Mouse (Mus musculus) heart, postnatal 36 days (tissue): Measurements from ENCODE around the gene Tbl1xr1. TPM values are rescaled to one million over a fixed set of nuclear protein-coding genes. Genes with fewer than 3 reads are reported as not detected.

ENCODE experiments used
- DNase-seq, 2 experiments: peaks; one replicate each; pipeline ENCODE4 v3.0.0; 2021 to 2022
- intact Hi-C: fragments of 180-260 bp; cut with DNase I; formaldehyde crosslinking; loops from one replicate; pipeline ENCODE4 v1.15.1; 2025
- total RNA-seq, 2 experiments: library from RNA; stranded (reverse); gene quantifications; 2 replicates each; pipeline ENCODE4 v1.2.3; 2021

Gene Tbl1xr1
- total RNA-seq, 2 experiments from 2014 or later: 74.4 to 80.5 TPM

GRCm38 (mm10) chr3:22185265-22185664 lies 108.8 kb downstream of the Tbl1xr1 start:
- DNase-seq: no peak
- intact Hi-C loops: loop anchor here (5.0 kb wide), 1 partner anchor 108 kb away; the partner anchor contains the start of gene Tbl1xr1

GRCm38 (mm10) chr3:22190498-22190897 lies 114.0 kb downstream of the Tbl1xr1 start:
- intact Hi-C loops: loop anchor here (2.0 to 5.0 kb wide), 2 partner anchors 253 to 1536 kb away; no protein-coding TSS in a partner anchor
- DNase-seq: no peak

- intact Hi-C loops: loop anchor here (5.0 kb wide), 1 partner anchor 256 kb away; no protein-coding TSS in a partner anchor
- DNase-seq: no peak
Observed at GRCm38 (mm10) chr3:22192931-22193330, 116.5 kb downstream of the Tbl1xr1 start.

GRCm38 (mm10) chr3:22194185-22194856 lies 117.9 kb downstream of the Tbl1xr1 start:
- intact Hi-C loops: loop anchor here (5.0 kb wide), 1 partner anchor 257 kb away; no protein-coding TSS in a partner anchor
- DNase-seq: no peak

- no peak for DNase-seq
- intact Hi-C loops: no loop called here
Observed at GRCm38 (mm10) chr3:22198802-22199201, 122.3 kb downstream of the Tbl1xr1 start.

- intact Hi-C loops: no loop called here
- no peak for DNase-seq
Observed at GRCm38 (mm10) chr3:22204186-22204585, 127.7 kb downstream of the Tbl1xr1 start.

GRCm38 (mm10) chr3:22221557-22221956 lies 145.1 kb downstream of the Tbl1xr1 start:
- intact Hi-C loops: no loop called here
- no peak for DNase-seq

GRCm38 (mm10) chr3:22222351-22222750 lies 145.9 kb downstream of the Tbl1xr1 start:
- intact Hi-C loops: no loop called here
- DNase-seq: no peak

GRCm38 (mm10) chr3:22223023-22223422 lies 146.6 kb downstream of the Tbl1xr1 start:
- no peak for DNase-seq
- intact Hi-C loops: no loop called here

GRCm38 (mm10) chr3:22228052-22228451 lies 151.6 kb downstream of the Tbl1xr1 start:
- intact Hi-C loops: no loop called here

GRCm38 (mm10) chr3:22230635-22231034 lies 154.2 kb downstream of the Tbl1xr1 start:
- no peak for DNase-seq
- intact Hi-C loops: no loop called here

More at GRCm38 (mm10) chr3:22228052-22228451, 151.6 kb downstream of the Tbl1xr1 start:
- no peak for DNase-seq

GRCm38 (mm10) chr3:22238106-22238900 lies 161.9 kb downstream of the Tbl1xr1 start:
- intact Hi-C loops: loop anchor here (5.0 kb wide), 1 partner anchor 161 kb away; the partner anchor contains the start of gene Tbl1xr1
- peak; percentile 6 to 47 for DNase-seq
